Mouse (Mus musculus) telencephalon, adult 2 months (tissue): Measurements from ENCODE around the gene Kcnn3.

Experiments used
- DNase-seq: peaks from one replicate; pipeline ENCODE4 v3.0.0-alpha.2; 2011; ENCODE audit warnings: low read depth, low spot score

Kcnn3 gene

DNA sequence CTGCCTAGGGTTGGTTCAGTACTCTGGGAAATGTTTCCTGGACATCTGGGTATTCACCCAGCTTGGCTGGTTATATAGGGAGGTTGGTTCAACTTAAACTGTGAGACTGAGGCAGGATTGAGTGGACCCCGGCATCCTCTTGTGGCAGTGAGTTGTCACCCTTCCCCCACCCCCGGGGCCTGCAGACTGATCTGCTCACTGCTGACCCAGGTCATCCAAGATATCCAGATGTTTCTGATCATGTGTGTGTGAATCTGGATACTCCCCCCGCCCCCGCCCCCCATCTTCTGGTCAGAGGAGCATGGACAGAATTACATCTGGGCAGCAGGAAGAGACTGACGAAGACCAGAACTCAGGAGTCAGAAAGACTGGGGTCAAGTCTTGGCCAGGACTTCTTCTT is 45.4 kb downstream of the Kcnn3 start:
- DNase-seq = no peak

DNA sequence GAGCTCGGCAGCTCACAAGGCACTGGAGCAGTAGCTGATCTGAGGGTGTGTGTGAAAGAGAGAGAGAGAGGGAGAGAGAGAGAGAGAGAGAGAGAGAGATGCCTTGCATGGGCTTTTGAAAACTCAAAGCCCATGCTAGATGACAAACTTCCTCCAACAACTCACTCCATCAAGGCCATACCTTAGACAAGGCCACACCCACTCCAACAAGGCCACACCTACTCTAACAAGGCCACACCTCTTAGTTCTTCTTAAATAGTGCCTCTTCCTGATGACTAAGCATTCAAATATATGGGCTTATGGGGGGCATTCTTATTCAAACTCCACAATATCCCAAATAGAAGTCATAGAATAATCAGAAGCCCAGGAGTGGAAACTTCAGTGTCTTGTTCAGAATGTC is 49.1 kb downstream of the Kcnn3 start:
- no peak for DNase-seq

DNA sequence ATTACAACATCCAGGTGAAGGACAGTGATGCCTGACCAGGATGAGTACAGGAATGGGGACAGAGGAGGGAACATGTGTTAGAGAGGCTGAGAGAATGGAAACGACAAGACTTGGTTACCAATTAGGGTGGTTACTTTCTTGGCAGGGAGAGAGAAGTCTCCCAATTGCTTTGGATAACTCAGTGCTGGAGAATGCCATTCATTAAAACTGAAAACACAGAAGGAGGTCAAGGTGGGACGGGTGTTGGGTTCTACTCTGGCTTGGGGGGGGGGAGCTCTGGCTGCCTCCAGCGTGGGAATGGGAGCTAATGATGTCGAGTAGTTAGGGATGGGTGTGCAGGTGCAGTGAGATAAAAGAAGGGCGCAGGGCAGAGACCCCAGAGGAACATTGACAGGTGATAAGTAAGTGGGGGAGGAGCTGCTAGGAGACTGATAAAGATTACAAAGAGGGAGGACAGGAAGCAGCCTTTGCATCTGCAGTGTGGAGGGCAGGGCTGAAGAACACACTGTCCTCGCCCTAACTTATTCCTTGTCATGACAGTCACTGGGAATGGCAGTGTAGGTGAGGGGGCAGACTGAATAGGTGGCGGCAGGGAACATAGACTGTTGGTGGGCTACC is 49.9 kb downstream of the Kcnn3 start:
- DNase-seq = no peak

DNA sequence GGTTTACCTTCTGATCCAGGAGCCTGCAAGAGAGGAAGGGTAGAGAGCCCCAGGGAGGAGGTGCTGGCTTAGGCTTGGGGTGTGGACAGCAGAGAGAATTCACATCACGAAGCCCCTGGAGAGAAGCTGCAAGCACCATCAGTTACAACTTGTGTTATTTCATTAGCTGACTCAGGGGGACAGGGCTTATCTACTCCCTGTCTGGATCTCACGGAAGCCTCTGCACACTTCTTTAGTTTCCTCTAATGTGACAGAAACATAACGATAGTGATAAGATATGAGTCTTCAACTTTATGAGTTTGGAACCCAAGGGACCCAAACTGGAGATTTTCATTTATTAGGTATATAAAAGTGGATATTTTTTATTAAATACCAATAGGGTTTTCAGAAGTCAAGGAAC is 50.4 kb downstream of the Kcnn3 start:
- no peak for DNase-seq

DNA sequence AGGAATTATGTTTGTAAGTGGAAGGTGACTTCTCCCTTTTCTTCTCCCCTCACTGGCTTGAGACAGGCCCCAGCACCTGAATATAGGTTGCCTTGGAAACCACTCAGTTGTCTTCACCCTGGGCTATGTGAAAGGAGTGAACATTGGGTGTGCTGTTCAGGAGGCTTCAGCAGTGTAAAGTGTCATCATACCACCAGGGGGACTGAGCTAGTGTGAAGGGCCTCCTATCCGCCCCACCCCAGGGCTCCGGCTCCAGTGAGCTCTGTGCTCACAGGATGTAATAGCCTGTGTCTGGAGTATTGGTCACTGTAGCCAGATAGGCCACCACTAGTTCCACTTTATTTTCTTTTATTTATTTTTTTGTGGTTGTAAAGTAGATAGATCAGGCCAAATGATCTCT is 54.3 kb downstream of the Kcnn3 start:
- no peak for DNase-seq

DNA sequence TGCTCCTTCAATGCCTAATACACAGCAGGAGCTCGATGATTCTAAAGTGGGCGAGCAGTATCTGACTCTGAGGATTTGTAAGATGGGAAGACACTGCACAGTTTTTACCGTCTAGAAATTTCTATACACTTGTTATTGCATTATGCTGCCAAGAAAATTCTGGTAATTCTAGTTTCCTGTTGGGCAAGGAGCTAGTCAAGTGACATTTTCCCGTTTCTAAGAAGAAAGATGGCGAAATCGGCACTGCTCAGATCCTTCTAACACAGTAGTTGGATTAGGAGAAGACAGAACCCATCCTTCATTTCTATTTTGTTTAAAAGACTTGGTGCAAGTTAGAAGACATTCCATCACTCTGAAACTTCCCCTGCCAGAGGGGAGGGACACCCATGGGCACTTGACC is 56.4 kb downstream of the Kcnn3 start:
- no peak for DNase-seq

GRCm38 (mm10) chr3:89577154-89577553 is 57.2 kb downstream of the Kcnn3 start:
- DNase-seq = no peak

GRCm38 (mm10) chr3:89578083-89578482 is 58.1 kb downstream of the Kcnn3 start:
- no peak for DNase-seq

GRCm38 (mm10) chr3:89578803-89579202 is 58.8 kb downstream of the Kcnn3 start:
- no peak for DNase-seq

DNA sequence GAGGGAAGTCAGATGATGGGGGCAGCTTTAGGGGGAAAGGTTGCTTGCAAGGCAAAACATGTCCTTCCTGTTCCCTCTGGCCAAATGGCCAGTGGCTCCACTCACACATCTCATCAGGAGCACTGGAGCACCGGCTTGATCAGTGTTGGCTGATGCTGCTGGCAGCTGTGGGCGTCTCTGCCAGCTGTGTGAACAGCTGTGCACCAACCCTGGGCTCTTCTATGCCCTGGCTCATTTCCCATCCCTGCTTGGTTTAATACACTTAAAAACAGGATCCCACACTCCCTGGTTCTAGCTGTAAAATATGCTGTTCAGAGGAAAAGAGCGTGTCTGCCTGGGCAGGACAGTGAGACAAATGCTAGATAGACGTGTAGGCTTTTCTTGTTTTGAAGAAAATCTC is 64.3 kb downstream of the Kcnn3 start:
- no peak for DNase-seq

GRCm38 (mm10) chr3:89588436-89588835 is 68.5 kb downstream of the Kcnn3 start:
- DNase-seq = no peak

GRCm38 (mm10) chr3:89589321-89589720 is 69.4 kb downstream of the Kcnn3 start:
- DNase-seq = no peak

DNA sequence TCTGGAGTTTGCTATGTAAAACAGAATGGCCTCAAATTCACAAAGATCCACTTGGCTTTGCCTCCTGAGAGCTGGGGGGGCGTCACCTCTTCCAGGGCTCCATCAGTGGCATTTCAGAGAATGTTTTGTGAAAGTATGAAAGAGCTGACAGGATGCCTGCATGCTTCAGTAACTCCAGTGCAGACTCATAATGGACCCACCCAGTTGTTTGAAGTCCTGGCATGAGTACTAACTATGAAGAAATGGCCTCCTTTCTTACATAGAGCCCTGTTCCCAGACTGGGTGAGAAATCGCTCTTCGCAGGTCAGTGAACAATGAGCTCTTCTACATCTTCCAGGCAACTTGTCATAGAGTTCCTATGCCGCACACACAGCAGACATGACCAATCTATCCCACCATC is 70.4 kb downstream of the Kcnn3 start:
- DNase-seq = no peak

GRCm38 (mm10) chr3:89591461-89591860 is 71.5 kb downstream of the Kcnn3 start:
- no peak for DNase-seq

DNA sequence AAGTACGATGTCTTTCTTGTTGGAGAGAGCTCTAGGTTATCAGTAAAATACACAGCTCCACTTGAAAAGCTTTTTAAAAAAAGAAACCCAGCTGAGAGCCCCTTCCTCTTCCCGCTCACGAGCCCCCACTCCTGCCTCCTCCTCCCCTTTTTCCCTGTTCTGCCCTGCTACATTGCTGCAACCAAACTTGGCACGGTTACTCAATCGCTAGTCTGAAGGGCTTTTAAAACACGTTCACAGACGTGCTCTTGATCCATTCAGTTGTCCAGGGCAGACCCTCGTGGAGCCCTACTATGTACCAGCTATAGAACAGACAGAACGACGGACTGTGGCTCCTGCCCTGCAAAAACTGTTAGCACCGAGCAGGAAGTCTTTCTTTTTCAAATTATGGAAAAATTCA is 72.8 kb downstream of the Kcnn3 start:
- no peak for DNase-seq

DNA sequence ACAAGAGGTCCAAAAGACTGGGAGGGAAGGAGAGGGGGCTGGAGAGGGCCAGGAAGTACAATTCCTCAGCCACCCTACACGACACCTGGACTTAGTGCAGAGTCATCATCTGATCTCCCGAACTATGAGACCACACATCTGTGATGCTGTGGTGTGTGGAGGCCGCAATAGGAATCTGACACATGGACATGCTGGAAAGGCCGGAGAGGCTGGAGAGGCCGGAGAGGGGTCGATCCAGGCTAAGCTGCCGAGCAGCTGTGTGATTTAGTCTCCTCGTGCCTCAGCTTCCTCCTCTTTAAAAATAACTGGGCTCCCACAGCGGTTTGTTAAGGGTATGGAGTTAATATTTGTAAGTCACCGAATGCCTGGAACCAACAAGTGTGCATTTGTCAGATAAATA is 73.6 kb downstream of the Kcnn3 start:
- no peak for DNase-seq

- no peak for DNase-seq
Observed at GRCm38 (mm10) chr3:89598361-89598760, 78.4 kb downstream of the Kcnn3 start.

- no peak for DNase-seq
Observed at GRCm38 (mm10) chr3:89598967-89599366, 79.0 kb downstream of the Kcnn3 start.

- no peak for DNase-seq
Observed at GRCm38 (mm10) chr3:89601060-89601459, 81.1 kb downstream of the Kcnn3 start.

- no peak for DNase-seq
Observed at GRCm38 (mm10) chr3:89603300-89603699, 83.3 kb downstream of the Kcnn3 start.

GRCm38 (mm10) chr3:89605235-89605634 is 85.3 kb downstream of the Kcnn3 start:
- no peak for DNase-seq

DNA sequence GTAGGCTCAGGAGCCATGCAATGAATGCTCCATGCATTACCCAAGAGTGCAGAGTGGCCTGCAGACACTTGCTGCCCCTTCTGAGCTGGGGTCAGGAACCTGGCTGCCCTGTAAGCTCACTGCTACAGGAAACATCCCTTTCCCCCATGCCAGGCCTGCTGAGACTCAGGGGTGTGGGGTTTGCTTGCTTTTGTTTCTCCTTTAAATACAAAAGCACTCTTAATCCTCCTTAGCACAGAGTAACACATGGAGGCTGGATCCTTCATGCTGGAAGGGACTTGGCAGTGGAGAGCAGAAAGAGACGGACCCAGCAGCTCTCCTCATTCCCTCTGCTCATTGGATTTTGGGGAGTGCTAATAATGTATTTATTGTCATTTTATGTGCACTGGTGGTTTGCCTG is 87.4 kb downstream of the Kcnn3 start:
- DNase-seq = no peak

GRCm38 (mm10) chr3:89612048-89612447 is 92.1 kb downstream of the Kcnn3 start:
- no peak for DNase-seq
